Mouse (Mus musculus): ENCODE results near the gene Il11.

- TF ChIP-seq CTCF (IDR thresholded peaks at IDR 0.05; ENCODE audit: insufficient read depth, low read depth, low read length) (no peak), POLR2A (IDR thresholded peaks at IDR 0.05; ENCODE audit: insufficient read depth, low read depth, low read length) (no peak)
Observed at GRCm38 (mm10) chr7:4821690-4822089, 39.0 kb upstream of the Il11 start.
